In genomic region chr17:86617570-86618237, GRCm38 (mm10) we compare ENCODE assay signal across 10 mouse cellular contexts.
DNase-seq lines count a peak whose midpoint lies in the region; ATAC-seq and TF ChIP-seq lines count a peak whose summit lies in the region.
"Had no signal": no experiment of that assay in that cellular context is flagged by ENCODE, and none has a peak within 500 bp of the region (broad histone marks: within the 10 kb centered on the region; RNA-seq: fewer than 3 reads in every experiment).

No protein-coding gene starts in this region.

- intact Hi-C loops in gastrocnemius, postnatal 36 days (cut with DNase I) = no loop called here
- intact Hi-C loops in heart, postnatal 10 days (cut with DNase I) = loop anchor here (5.0 kb wide), 1 partner anchor 80 kb away; no protein-coding TSS in a partner anchor

- no peak for TF ChIP-seq EP300 in lung, postnatal 0 days (IDR thresholded peaks at IDR 0.05)

- H3K36me3 ChIP-seq in lung, postnatal 0 days (ENCODE audit: insufficient read depth, low read length) = no peaks in the 10 kb centered on the region
- peaks cover 8% of the 10 kb centered on the region; the same call in 1 of the 2 replicates for H3K36me3 ChIP-seq in neural tube, embryonic 15.5 days

- H3K27me3 ChIP-seq in lung, postnatal 0 days (replicated peaks; ENCODE audit: insufficient read depth, low read length) = no peaks in the 10 kb centered on the region
- H3K27me3 ChIP-seq in neural tube, embryonic 15.5 days (replicated peaks) = no peaks in the 10 kb centered on the region

- no peak for TF ChIP-seq CTCF in lung, postnatal 0 days (IDR thresholded peaks at IDR 0.05)

- no peak overlapping the region for H3K4me2 ChIP-seq in lung, postnatal 0 days (replicated peaks; ENCODE audit: low read depth, low read length)
- H3K4me2 ChIP-seq in neural tube, embryonic 15.5 days = no peak overlapping the region
- H3K4me2 ChIP-seq: lung, embryonic 14.5 days had no signal

- H3K4me3 ChIP-seq in lung, postnatal 0 days (ENCODE audit: low read depth, low read length) = no peak overlapping the region
- no peak overlapping the region for H3K4me3 ChIP-seq in neural tube, embryonic 15.5 days (replicated peaks)

- no peak overlapping the region; the same call in 1 of the 2 replicates for H3K27ac ChIP-seq in lung, postnatal 0 days (ENCODE audit: low read length)
- 0 out of 2 replicates have a peak overlapping the region, but pooled peaks have one; percentile 33 for H3K27ac ChIP-seq in neural tube, embryonic 15.5 days (replicated peaks)

- H3K9me3 ChIP-seq in lung, postnatal 0 days (ENCODE audit: low read length) = no peaks in the 10 kb centered on the region
- no peaks in the 10 kb centered on the region for H3K9me3 ChIP-seq in neural tube, embryonic 15.5 days (replicated peaks)

- ATAC-seq in lung, postnatal 0 days = peak; percentile 53
- no peak for ATAC-seq in neural tube, embryonic 15.5 days (ENCODE audit: low FRiP score)

- peak; percentile 40 for DNase-seq in gastrocnemius, adult 18-20 months (ENCODE audit: low spot score)
- no peak for DNase-seq in gastrocnemius, postnatal 36 days
- DNase-seq in lung, postnatal 0 days (ENCODE audit: low spot score) = no peak
- no peak for DNase-seq in lung, adult 18-20 months
- peak; percentile 54 to 71 for DNase-seq in heart, postnatal 10 days
- no peak for DNase-seq in spleen, postnatal 14 days (ENCODE audit: low spot score in 2 of 2)
- DNase-seq in thymus, postnatal 4 days = no peak
- DNase-seq: cerebellum, adult 11 months; lung, embryonic 14.5 days had no signal

- H3K4me1 ChIP-seq in lung, postnatal 0 days (ENCODE audit: insufficient read depth, low read depth, low read length) = no peaks in the 10 kb centered on the region
- peaks cover 7% of the 10 kb centered on the region; the same call in 1 of the 2 replicates for H3K4me1 ChIP-seq in neural tube, embryonic 15.5 days

- no peak overlapping the region for H3K9ac ChIP-seq in lung, postnatal 0 days (replicated peaks; ENCODE audit: low read depth)
- no peak overlapping the region for H3K9ac ChIP-seq in neural tube, embryonic 15.5 days (replicated peaks)
- H3K9ac ChIP-seq: lung, embryonic 14.5 days had no signal

- 30% methylated on average over 3 of the region's 3 CpGs for WGBS in lung, postnatal 0 days
- WGBS in neural tube, embryonic 15.5 days = 77% methylated on average over 3 of the region's 3 CpGs

Comparison
In these comparisons a context has a peak if more than half of its experiments do, and no peak if none do; other contexts are left out.
1. DNase-seq: peak in gastrocnemius, adult 18-20 months (single experiment) and heart, postnatal 10 days (2 of 2); none in gastrocnemius, postnatal 36 days (0 of 2), lung, postnatal 0 days (single experiment), lung, adult 18-20 months (0 of 2), spleen, postnatal 14 days (0 of 2) and thymus, postnatal 4 days (single experiment).